Mouse (Mus musculus) heart, adult 2 months (tissue): ENCODE measurements around the gene Icosl. TPM values are rescaled to one million over a fixed set of nuclear protein-coding genes. Genes with fewer than 3 reads are reported as not detected.
"Not testable (repeated sequence)": the region's sequence is repeated elsewhere in the genome, so short reads cannot be mapped to it uniquely, and the experiment has no call there.

Experiments used
- DNase-seq, 2 experiments: peaks; one replicate each; pipeline ENCODE4 v3.0.0; 2021
- H3K27ac ChIP-seq: fragments of 200-600 bp; 2 replicates; pipeline ENCODE4 v1.8.1; 2022
- H3K27me3 ChIP-seq: fragments of 200-500 bp; 2 replicates; pipeline ENCODE4 v1.6.1; 2012; ENCODE audit warnings: mild to moderate bottlenecking, low read length, inconsistent platforms, mixed read lengths; ENCODE audit not compliant: control insufficient read depth, insufficient read depth
- H3K36me3 ChIP-seq: fragments of 200-500 bp; 2 replicates; pipeline ENCODE4 v1.6.1; 2012; ENCODE audit warnings: low read length, inconsistent platforms; ENCODE audit not compliant: control insufficient read depth, insufficient read depth
- H3K4me1 ChIP-seq: fragments of 200-500 bp; 2 replicates; pipeline ENCODE4 v1.6.1; 2011; ENCODE audit warnings: low read length; ENCODE audit not compliant: control insufficient read depth, insufficient read depth
- H3K4me3 ChIP-seq: fragments of 200-600 bp; 2 replicates; pipeline ENCODE4 v1.8.1; 2022
- H3K79me2 ChIP-seq: fragments of 200-500 bp; replicated peaks from 2 replicates; pipeline ENCODE4 v1.6.1; 2012; ENCODE audit warnings: mild to moderate bottlenecking, inconsistent platforms, low read length, moderate library complexity, mixed read lengths; ENCODE audit not compliant: control insufficient read depth, insufficient read depth
- H3K9ac ChIP-seq: fragments of 200-500 bp; 2 replicates; pipeline ENCODE4 v1.6.1; 2012; ENCODE audit warnings: low read depth, mild to moderate bottlenecking, control low read depth, inconsistent platforms, low read length, mixed read lengths
- CTCF ChIP-seq: fragments of 200-600 bp; IDR thresholded peaks from 2 replicates; pipeline ENCODE4 v1.8.1; 2022; ENCODE audit warnings: antibody characterized with exemption, mild to moderate bottlenecking, moderate library complexity
- EP300 ChIP-seq: fragments of 200-500 bp; IDR thresholded peaks from 2 replicates; pipeline ENCODE4 v1.6.1; 2011; ENCODE audit warnings: low read depth, low read length, control low read depth; ENCODE audit not compliant: insufficient read depth
- POLR2A ChIP-seq: fragments of 200-500 bp; IDR thresholded peaks from 2 replicates; pipeline ENCODE4 v1.6.1; 2011; ENCODE audit warnings: mild to moderate bottlenecking, low read depth, low read length, control low read depth; ENCODE audit not compliant: insufficient read depth
- WGBS: fragments of 180-500 bp; shearing (Covaris S2); methylation state at CpG from one replicate; pipeline ENCODE4 v1.1.7; 2018; 5-methylcytosine and 5-hydroxymethylcytosine counted together
- intact Hi-C: fragments of 180-260 bp; cut with DNase I; formaldehyde crosslinking; loops from one replicate; pipeline ENCODE4 v1.15.1; 2025
- polyA plus RNA-seq: library from polyadenylated mRNA; depleted of rRNA; stranded (reverse); fragments of >200 nt; gene quantifications from 2 replicates; pipeline ENCODE4 v1.2.3, GENCODE M21; 2012
- total RNA-seq, 2 experiments: library from RNA; stranded (reverse); gene quantifications; 2 replicates each; pipeline ENCODE4 v1.2.3; 2021

Icosl gene
- total and polyA plus RNA-seq, 3 experiments: 5.8 to 8.4 (median 7.6) TPM

DNA sequence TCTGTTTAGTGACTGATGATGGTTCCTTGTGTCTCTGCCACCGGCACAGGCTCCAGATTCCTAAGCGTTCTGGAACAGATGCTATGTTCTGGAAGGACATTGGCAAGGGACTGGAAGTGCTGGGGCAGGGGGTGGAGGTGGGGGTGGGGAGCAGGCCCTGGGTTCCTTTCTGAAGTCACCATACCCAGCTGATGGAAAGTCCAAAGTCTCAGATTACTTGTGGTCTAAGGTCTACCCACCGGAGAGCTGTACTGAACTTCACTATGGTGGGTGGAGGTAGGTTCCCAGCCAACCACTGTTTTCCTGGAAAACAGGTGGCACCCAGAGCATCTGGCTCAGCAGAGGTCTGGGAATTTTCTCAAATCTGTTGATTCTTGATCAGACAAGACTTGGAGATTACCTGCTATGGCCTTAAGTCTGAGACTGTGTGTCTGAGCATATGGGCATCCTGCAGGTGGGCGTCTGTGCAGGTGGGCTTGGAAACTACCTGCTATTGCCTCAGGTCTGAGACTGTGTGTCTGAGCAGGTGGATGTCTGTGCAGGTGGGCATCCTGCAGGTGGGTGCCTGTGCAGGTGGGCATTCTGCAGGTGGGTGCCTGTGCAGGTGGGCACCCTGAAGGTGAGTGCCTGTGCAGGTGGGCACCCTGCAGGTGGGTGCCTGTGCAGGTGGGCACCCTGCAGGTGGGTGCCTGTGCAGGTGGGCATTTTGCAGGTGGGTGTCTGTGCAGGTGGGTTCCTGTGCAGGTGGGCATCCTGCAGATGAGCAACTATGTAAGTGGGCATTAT, 21.8 kb downstream of the Icosl start:
- DNase-seq: no peak
- H3K27ac ChIP-seq: no peak overlapping the region
- H3K79me2 ChIP-seq: no peaks in the 10 kb centered on the region
- TF ChIP-seq EP300 (no peak), POLR2A (no peak), CTCF (no peak)
- no peak overlapping the region for H3K9ac ChIP-seq
- H3K27me3 ChIP-seq: peaks cover 2% of the 10 kb centered on the region; the same call in 1 of the 2 replicates
- 71% methylated on average over 4 of the region's 4 CpGs for WGBS
- intact Hi-C loops: no loop called here
- no peak overlapping the region for H3K4me3 ChIP-seq
- peaks cover 6% of the 10 kb centered on the region for H3K4me1 ChIP-seq
- no peaks in the 10 kb centered on the region for H3K36me3 ChIP-seq

GRCm38 (mm10) chr10:78091865-78092724, 23.0 kb downstream of the Icosl start:
- intact Hi-C loops: no loop called here
- 81% methylated on average over 23 of the region's 23 CpGs for WGBS
- Histone ChIP-seq H3K36me3 (no peaks in the 10 kb centered on the region), H3K4me1 (peaks cover 4% of the 10 kb centered on the region; the same call in 1 of the 2 replicates), H3K27ac (no peak overlapping the region), H3K79me2 (no peaks in the 10 kb centered on the region), H3K27me3 (peaks cover 2% of the 10 kb centered on the region; the same call in 1 of the 2 replicates), H3K4me3 (no peak overlapping the region), H3K9ac (no peak overlapping the region)
- TF ChIP-seq CTCF: no peak
- DNase-seq: peak in 1 of 2 experiments; percentile 45

DNA sequence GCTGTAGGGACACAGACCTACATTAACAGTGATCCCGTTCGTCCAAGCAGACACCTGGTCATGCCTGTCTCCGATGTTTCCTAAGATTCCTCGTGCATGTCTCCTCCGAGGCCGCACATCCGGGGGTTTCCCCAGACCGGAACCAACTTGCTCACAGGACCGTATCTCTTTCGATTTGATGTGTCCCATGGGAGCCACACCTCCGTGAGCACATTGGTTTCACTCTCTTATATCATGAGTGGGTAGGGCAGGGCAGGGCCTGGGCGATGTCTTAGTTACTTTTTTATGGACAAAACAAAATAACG, 23.6 kb downstream of the Icosl start:
- Histone ChIP-seq H3K9ac (no peak overlapping the region), H3K4me1 (peaks cover 4% of the 10 kb centered on the region; the same call in 1 of the 2 replicates), H3K27me3 (peaks cover 2% of the 10 kb centered on the region; the same call in 1 of the 2 replicates), H3K27ac (no peak overlapping the region), H3K36me3 (no peaks in the 10 kb centered on the region), H3K4me3 (no peak overlapping the region), H3K79me2 (no peaks in the 10 kb centered on the region)
- intact Hi-C loops: no loop called here
- whole genome bisulfite sequencing: 87% methylated on average over 13 of the region's 13 CpGs
- peak in 1 of 2 experiments; percentile 49 for DNase-seq
- no peak for TF ChIP-seq POLR2A
- TF ChIP-seq CTCF: no peak
- no peak for TF ChIP-seq EP300

DNA sequence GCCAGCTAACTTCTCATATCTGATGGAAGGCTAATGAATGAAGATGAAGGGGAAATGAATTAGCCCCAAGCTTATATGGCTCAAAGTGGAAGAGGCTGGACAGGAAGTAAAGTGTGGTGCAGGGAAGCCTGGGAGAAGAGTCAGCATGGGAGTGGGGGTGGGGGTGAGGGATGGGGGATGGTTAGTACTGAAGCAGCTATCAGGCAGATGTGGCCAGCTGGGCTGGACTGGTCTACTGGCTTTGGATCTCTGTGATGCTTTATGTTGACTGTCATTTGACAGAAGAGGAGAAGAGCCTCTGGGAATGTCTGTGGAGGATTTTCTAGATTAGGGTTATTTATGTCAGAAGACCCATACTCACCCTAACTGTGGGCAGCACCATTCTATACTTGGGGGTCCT, 26.1 kb downstream of the Icosl start:
- H3K36me3 ChIP-seq: no peaks in the 10 kb centered on the region
- H3K4me3 ChIP-seq: no peak overlapping the region
- H3K27me3 ChIP-seq: peaks cover 2% of the 10 kb centered on the region; the same call in 1 of the 2 replicates
- H3K9ac ChIP-seq: no peak overlapping the region
- no peak overlapping the region; the same call in 1 of the 2 replicates for H3K27ac ChIP-seq
- TF ChIP-seq POLR2A (no peak), CTCF (no peak), EP300 (no peak)
- no peaks in the 10 kb centered on the region for H3K79me2 ChIP-seq
- intact Hi-C loops: no loop called here
- no peak for DNase-seq
- H3K4me1 ChIP-seq: peaks cover 4% of the 10 kb centered on the region; the same call in 1 of the 2 replicates

GRCm38 (mm10) chr10:78095954-78096931, 27.1 kb downstream of the Icosl start:
- H3K36me3 ChIP-seq: no peaks in the 10 kb centered on the region
- intact Hi-C loops: no loop called here
- peaks cover 2% of the 10 kb centered on the region; the same call in 1 of the 2 replicates for H3K27me3 ChIP-seq
- no peak overlapping the region for H3K9ac ChIP-seq
- H3K27ac ChIP-seq: peak overlapping the region; percentile 48
- peak in 1 of 2 experiments; percentile 58 for DNase-seq
- peaks cover 4% of the 10 kb centered on the region for H3K4me1 ChIP-seq
- H3K79me2 ChIP-seq: no peaks in the 10 kb centered on the region
- TF ChIP-seq CTCF (no peak), EP300 (peak; percentile 25; the same call in 1 of the 2 replicates), POLR2A (no peak)
- 71% methylated on average over 5 of the region's 5 CpGs for WGBS
- no peak overlapping the region for H3K4me3 ChIP-seq

DNA sequence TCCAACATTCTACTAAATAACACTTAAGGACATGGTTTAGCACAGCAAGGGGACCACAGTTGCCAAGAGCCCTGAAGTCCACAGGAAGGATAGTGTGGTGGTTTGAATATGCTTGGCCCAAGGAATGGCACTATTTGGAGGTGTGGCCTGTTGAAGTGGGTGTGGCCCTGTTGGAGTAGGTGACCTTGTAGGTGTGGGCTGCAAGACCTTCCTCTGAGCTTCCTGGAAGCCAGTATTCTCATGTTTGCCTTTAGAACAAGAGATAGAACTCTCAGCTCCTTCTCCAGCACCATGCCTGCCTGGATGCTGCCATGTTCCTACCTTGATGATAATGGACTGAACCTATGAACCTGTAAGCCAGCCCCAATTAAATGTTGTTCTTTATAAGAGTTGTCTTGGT, 30.8 kb downstream of the Icosl start:
- H3K9ac ChIP-seq, intact Hi-C loops, H3K4me3 ChIP-seq, H3K79me2 ChIP-seq, H3K27me3 ChIP-seq, H3K4me1 ChIP-seq, H3K36me3 ChIP-seq, DNase-seq, H3K27ac ChIP-seq: not testable (repeated sequence)
